In genomic region chr7:12897655-12898410, GRCm38 (mm10) we compare ENCODE assay signal across 8 mouse cellular contexts. TPM values are rescaled to one million over a fixed set of nuclear protein-coding genes. Genes with fewer than 3 reads are reported as not detected.
DNase-seq lines count a peak whose midpoint lies in the region; ATAC-seq and TF ChIP-seq lines count a peak whose summit lies in the region.

Gene Zscan22 (plus strand): TSS chr7:12897815.

- peak within 1 kb of the TSS; percentile 77 for H3K9ac ChIP-seq in embryonic facial prominence, embryonic 13.5 days
- peak within 1 kb of the TSS; percentile 61 for H3K9ac ChIP-seq in limb, embryonic 12.5 days (replicated peaks)
- H3K9ac ChIP-seq in midbrain, embryonic 15.5 days: peak within 1 kb of the TSS; percentile 50

- H3K4me1 ChIP-seq in embryonic facial prominence, embryonic 13.5 days: peaks cover 7% of the 10 kb centered on the region
- no peaks in the 10 kb centered on the region for H3K4me1 ChIP-seq in kidney, adult 2 months (ENCODE audit: control insufficient read depth, insufficient read depth, low read length)
- H3K4me1 ChIP-seq in limb, embryonic 12.5 days (replicated peaks): peaks cover 7% of the 10 kb centered on the region
- H3K4me1 ChIP-seq in midbrain, embryonic 15.5 days: peaks cover 14% of the 10 kb centered on the region
- H3K4me1 ChIP-seq in spleen, adult 2 months (ENCODE audit: control insufficient read depth, insufficient read depth, insufficient read length): peaks cover 3% of the 10 kb centered on the region; the same call in 1 of the 2 replicates

- no peak within 1 kb of the TSS for H3K27ac ChIP-seq in embryonic facial prominence, embryonic 13.5 days
- H3K27ac ChIP-seq in kidney, adult 2 months (ENCODE audit: insufficient read depth, low read depth, low read length): 0 out of 2 replicates have a peak within 1 kb of the TSS, but pooled peaks have one; percentile 18
- no peak within 1 kb of the TSS for H3K27ac ChIP-seq in limb, embryonic 12.5 days
- H3K27ac ChIP-seq in midbrain, embryonic 15.5 days: peak within 1 kb of the TSS; percentile 36; the same call in 1 of the 2 replicates
- H3K27ac ChIP-seq in spleen, adult 2 months (ENCODE audit: insufficient read depth, low read length): peak within 1 kb of the TSS; percentile 31; the same call in 1 of the 2 replicates

- H3K36me3 ChIP-seq in embryonic facial prominence, embryonic 13.5 days: peaks cover 7% of the 10 kb centered on the region
- no peaks in the 10 kb centered on the region for H3K36me3 ChIP-seq in kidney, adult 2 months (ENCODE audit: control insufficient read depth, insufficient read depth, low read length)
- peaks cover 18% of the 10 kb centered on the region for H3K36me3 ChIP-seq in limb, embryonic 12.5 days
- 0 out of 2 replicates have a peak, but pooled peaks cover 3% of the 10 kb centered on the region for H3K36me3 ChIP-seq in midbrain, embryonic 15.5 days (replicated peaks)
- 0 out of 2 replicates have a peak, but pooled peaks cover 2% of the 10 kb centered on the region for H3K36me3 ChIP-seq in spleen, adult 2 months (ENCODE audit: control insufficient read depth, insufficient read depth, low read length)

- H3K27me3 ChIP-seq in embryonic facial prominence, embryonic 13.5 days: no peaks in the 10 kb centered on the region
- no peaks in the 10 kb centered on the region for H3K27me3 ChIP-seq in kidney, adult 2 months (replicated peaks; ENCODE audit: control insufficient read depth, insufficient read depth, low read length)
- H3K27me3 ChIP-seq in limb, embryonic 12.5 days: no peaks in the 10 kb centered on the region
- H3K27me3 ChIP-seq in midbrain, embryonic 15.5 days (replicated peaks): no peaks in the 10 kb centered on the region
- no peaks in the 10 kb centered on the region for H3K27me3 ChIP-seq in spleen, adult 2 months (ENCODE audit: control insufficient read depth, insufficient read depth, low read length)

- no peaks in the 10 kb centered on the region for H3K9me3 ChIP-seq in embryonic facial prominence, embryonic 13.5 days
- H3K9me3 ChIP-seq in limb, embryonic 12.5 days: no peaks in the 10 kb centered on the region
- no peaks in the 10 kb centered on the region for H3K9me3 ChIP-seq in midbrain, embryonic 15.5 days

- 7% methylated on average over 36 of the region's 36 CpGs for WGBS in embryonic facial prominence, embryonic 13.5 days
- WGBS in kidney, adult 2 months: 4% methylated on average over 36 of the region's 36 CpGs
- WGBS in limb, embryonic 12.5 days: 6% methylated on average over 36 of the region's 36 CpGs
- 7% methylated on average over 36 of the region's 36 CpGs for WGBS in midbrain, embryonic 15.5 days
- WGBS in spleen, adult 2 months: 5% methylated on average over 36 of the region's 36 CpGs

- peak; percentile 86 for DNase-seq in 3134 (ENCODE audit: extremely low read depth, insufficient read length, low spot score)
- DNase-seq in adrenal gland, postnatal 36 days: peak; percentile 92 to 93
- DNase-seq in heart, adult 18-20 months: peak; percentile 96 to 97
- peak; percentile 97 for DNase-seq in kidney, adult 2 months
- peak; percentile 67 to 85 for DNase-seq in spleen, adult 2 months (ENCODE audit: low read depth in 1 of 2, low spot score in 2 of 2)

- peak; percentile 98 for ATAC-seq in embryonic facial prominence, embryonic 13.5 days (ENCODE audit: insufficient number of reproducible peaks, insufficient read depth, low FRiP score, low TSS enrichment, low read depth)
- peak; percentile 98 for ATAC-seq in limb, embryonic 12.5 days (ENCODE audit: insufficient number of reproducible peaks, insufficient read depth, low FRiP score, low TSS enrichment, low read depth)
- ATAC-seq in midbrain, embryonic 15.5 days (replicated peaks): peak; percentile 98

- no peak for TF ChIP-seq POLR2A in kidney, adult 2 months (IDR thresholded peaks at IDR 0.05; ENCODE audit: low read depth, low read length)
- TF ChIP-seq POLR2A in spleen, adult 2 months (IDR thresholded peaks at IDR 0.05; ENCODE audit: low read depth, low read length): peak; percentile 21; the same call in 1 of the 2 replicates

- peak within 1 kb of the TSS; percentile 70 for H3K4me3 ChIP-seq in embryonic facial prominence, embryonic 13.5 days
- peak within 1 kb of the TSS; percentile 90 for H3K4me3 ChIP-seq in kidney, adult 2 months (ENCODE audit: insufficient read depth, low read depth, low read length)
- H3K4me3 ChIP-seq in limb, embryonic 12.5 days (replicated peaks): peak within 1 kb of the TSS; percentile 64
- H3K4me3 ChIP-seq in midbrain, embryonic 15.5 days: peak within 1 kb of the TSS; percentile 53
- peak within 1 kb of the TSS; percentile 96 for H3K4me3 ChIP-seq in spleen, adult 2 months (ENCODE audit: extremely low read depth, insufficient read depth, insufficient read length)

- H3K4me2 ChIP-seq in embryonic facial prominence, embryonic 13.5 days: peak within 1 kb of the TSS; percentile 59
- H3K4me2 ChIP-seq in limb, embryonic 12.5 days: peak within 1 kb of the TSS; percentile 53
- H3K4me2 ChIP-seq in midbrain, embryonic 15.5 days: peak within 1 kb of the TSS; percentile 43

- no peak for TF ChIP-seq CTCF in kidney, adult 2 months (conservative IDR thresholded peaks at IDR 0.05; ENCODE audit: insufficient read depth, insufficient read length, low read depth, low read length)
- no peak for TF ChIP-seq CTCF in spleen, adult 2 months (IDR thresholded peaks at IDR 0.05; ENCODE audit: extremely low read depth, insufficient read depth, insufficient read length, insufficient replicate concordance)

RNA-seq across cellular contexts. Expression of gene Zscan22, which starts in this region (rescaled TPM):
- 10 to 100 TPM; 10.7 to 13.6 TPM for total RNA-seq in adrenal gland, postnatal 36 days (2021)
- polyA plus RNA-seq in embryonic facial prominence, embryonic 13.5 days (2015; fragmentation: Nextera tagmentation; extraction: Ambion mirVana): 19.4 and 20.5 TPM in 2 replicates
- 1 to 10 TPM; 5.5 to 5.8 TPM for total RNA-seq in heart, adult 18-20 months (2021)
- polyA plus RNA-seq in kidney, adult 2 months (2012; rRNA removed): 11.6 and 12.5 TPM in 2 replicates
- polyA plus RNA-seq in limb, embryonic 12.5 days (2016; fragmentation: Nextera tagmentation; extraction: Ambion mirVana): 15.6 and 16.4 TPM in 2 replicates
- 11.8 and 12.8 TPM in 2 replicates for polyA plus RNA-seq in midbrain, embryonic 15.5 days (2015; fragmentation: Nextera tagmentation; extraction: Ambion mirVana)
- polyA plus RNA-seq in spleen, adult 2 months (2012; rRNA removed): 6.8 and 7.1 TPM in 2 replicates

Comparison
In these comparisons a context has a peak if more than half of its experiments do, and no peak if none do; other contexts are left out.
1. H3K27ac ChIP-seq: peak in kidney, adult 2 months (single experiment), midbrain, embryonic 15.5 days (single experiment) and spleen, adult 2 months (single experiment); none in embryonic facial prominence, embryonic 13.5 days (single experiment) and limb, embryonic 12.5 days (single experiment).
2. Peak in every context shown above with its lines, with median percentiles within 50 percentile points of each other: DNase-seq, ATAC-seq, H3K4me2 ChIP-seq, H3K4me3 ChIP-seq and H3K9ac ChIP-seq.